Mouse (Mus musculus): Measurements from ENCODE around the gene Dbn1.

The Dbn1 gene

DNA sequence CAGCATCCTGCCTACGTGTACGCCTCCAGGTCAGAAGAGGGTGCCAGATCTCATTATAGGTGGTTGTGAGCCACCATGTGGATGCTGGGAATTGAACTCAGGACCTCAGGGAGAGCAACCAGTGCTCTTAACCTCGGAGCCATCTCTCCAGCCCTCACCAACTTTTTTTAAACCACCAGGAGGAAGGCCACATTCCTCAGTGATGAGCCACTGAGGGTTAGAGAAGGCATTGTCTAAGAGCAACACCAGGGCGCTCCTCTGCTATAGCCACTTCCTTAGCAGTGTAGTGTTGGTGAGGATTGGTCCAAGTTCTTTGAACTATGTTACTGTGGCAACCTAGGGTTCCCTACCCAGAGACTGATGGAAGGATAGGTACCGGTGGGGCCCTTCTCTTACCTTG lies 12.2 kb downstream of the Dbn1 start:
- no peak for DNase-seq

DNA sequence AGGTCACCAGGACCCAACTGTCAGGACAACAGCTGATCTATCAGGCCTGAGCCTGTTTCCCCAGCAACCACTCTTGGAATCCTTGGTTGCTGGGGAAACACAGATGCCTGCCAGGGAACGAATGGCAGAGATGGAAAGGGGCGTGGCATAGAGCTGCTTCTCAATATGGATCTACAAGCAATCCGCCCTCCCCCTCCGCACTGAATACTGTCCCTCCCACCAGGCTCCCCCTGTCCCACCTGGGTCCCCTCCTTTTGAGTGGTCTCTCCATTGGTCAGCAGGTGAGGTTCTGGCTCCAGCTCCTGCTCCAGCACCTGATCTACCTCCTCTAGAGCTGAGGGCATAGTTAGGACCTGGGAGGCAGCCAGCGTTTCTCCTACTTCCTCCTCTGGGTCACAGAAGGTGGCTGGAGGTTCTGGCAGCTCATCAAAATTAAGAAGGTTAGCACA lies 13.3 kb downstream of the Dbn1 start:
- DNase-seq, result no peak

DNA sequence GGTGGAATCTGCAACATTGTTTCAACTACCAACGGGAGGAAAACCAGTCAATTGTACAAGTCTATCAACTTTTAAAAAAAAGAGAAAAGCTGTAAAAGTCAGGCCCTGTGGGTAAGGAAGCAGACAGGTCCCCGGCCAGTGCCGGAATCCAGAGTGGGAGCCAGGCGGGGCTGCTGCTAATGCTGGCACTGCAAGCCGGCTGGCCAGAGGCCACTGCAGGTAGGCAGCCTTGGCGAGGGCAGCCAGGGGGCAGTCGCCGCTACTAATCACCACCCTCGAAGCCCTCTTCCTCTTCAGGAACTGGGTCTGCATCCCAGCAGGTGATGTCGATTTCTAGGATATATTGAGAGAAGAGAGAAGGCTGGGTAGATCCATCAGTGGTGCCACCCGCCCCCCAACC lies 13.9 kb downstream of the Dbn1 start:
- no peak for DNase-seq

DNA sequence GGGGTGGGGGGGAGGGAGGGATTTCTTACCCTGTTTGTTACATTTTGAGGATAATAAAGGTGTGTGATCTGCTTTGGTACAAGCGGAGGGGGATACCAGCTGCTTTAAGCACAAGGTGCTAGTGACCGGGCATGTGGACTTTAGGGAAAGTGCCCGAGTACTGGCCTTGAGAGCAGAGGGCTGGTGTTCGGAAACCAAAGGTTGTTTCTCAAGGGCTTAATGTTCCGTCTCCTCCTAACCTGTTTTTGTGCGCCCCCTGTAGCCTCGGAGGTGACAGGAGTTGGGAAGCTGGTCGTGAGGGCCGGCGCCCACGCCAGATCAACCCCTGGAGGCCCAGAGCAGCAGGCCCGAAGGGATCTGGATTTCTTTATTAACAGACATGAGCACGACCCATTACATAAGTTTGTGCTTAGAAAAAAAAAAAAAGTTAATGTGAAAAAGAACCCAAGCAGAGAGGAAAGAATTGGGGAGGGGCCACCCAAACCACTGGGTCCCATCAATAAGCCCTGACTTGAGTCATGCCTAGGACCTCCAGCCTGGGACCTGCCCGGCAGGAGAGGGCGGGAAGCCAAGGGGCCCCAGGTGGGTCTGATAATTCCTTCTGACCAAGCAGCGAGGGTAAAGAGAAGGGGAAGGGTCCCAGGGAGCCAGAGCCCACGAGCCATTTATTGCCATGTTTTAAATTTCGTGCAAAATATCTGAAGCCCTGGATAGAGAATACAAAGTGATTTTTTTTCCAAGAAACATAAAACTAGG lies 14.7 kb downstream of the Dbn1 start:
- DNase-seq, result no peak

DNA sequence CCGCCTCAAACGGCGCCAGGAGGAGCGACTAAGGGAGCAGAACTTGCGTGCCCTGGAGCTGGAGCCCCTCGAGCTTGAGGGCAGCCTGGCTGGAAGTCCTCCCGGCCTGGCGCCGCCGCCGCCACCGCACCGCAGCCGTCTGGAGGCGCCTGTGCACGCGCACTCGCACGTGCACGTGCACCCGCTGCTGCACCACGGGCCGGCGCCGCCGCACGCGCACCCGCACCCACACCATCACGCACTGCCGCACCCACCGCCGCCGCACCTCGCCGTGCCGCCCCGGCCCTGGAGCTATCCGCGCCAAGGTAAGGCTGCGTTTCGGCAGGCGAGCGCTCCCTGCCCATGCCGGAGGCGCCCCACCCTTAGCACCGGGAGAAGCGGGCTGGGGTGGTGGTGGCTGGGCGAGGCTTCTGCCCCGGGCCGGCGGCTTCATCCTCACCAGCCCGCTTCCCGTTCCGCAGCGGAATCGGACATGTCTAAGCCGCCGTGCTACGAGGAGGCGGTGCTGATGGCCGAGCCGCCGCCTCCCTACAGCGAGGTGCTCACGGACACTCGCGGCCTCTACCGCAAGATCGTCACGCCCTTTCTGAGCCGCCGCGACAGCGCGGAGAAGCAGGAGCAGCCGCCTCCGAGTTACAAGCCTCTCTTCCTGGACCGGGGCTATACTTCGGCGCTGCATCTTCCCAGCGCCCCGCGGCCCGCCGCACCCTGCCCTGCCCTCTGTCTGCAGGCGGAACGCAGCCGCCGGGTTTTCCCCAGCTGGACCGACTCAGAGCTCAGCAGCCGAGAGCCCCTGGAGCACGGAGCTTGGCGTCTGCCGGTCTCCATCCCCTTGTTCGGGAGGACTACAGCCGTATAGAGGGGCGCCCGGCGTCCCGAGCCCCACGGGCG lies 15.5 kb downstream of the Dbn1 start:
- peak; percentile 60 for DNase-seq

DNA sequence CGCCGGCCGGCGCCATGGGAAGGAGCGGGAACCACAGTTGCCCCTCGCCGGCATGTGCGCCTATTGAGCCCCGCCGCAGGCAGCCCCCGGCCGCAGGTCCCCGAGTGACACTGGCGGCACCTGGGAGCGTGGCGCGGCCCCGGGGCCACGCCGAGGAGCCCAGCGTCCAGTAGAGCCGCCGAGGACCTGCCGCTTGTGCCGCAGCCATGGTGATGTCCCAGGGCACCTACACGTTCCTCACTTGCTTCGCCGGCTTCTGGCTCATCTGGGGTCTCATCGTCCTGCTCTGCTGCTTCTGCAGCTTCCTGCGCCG lies 16.1 kb downstream of the Dbn1 start:
- DNase-seq, result no peak

DNA sequence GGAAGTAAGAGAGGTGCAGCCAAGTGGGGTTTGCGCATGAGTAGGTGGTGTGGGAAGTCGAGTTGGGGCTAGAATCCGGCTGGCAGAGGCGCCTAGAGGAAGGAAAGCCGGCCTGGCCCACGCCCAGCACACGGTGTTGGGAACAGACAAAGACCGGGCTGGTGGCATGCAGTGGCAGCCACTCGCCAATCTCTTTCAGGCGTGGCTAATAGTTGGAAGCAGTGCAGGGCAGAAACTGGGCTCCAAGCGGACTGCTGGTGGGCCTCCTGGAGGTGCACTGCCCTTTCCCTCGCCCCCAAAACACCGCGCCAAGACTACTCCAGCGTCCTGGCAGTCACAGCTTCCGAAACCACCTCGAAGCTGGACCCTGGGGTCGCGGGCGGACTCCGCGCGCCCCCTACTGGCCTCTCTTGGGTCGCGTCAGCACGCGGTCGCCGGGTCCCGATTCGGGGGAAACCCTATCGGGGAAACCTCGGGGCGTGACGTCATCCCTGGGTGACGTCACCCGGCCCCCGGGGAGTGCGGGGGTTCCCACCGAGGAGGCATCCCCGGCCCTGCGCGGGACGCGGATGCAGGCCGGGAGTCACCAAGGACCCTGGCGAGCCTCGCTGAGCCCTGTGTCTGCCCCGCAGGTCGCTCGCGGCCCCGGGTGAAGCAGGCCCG lies 16.6 kb downstream of the Dbn1 start:
- DNase-seq, result peak; percentile 89

DNA sequence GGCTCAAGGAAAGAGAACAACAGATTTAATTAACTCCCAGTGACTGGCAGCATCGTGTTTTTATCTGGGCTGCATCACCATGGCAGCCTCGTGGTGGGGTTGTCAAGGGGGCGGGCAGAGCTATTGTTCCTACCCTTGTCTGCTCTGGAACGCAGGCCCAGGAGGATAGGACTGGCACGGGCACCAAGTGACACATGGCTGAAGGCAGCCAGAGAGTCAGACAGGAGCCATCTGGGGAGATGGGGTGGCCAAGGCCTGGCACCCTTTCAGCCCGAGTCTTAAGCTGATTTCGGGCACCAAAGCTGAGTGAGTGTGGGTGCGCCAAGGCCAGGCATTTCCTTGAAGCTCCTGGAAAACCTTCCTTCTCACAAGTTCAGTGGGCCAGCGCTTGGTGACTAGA lies 17.5 kb downstream of the Dbn1 start:
- no peak for DNase-seq

DNA sequence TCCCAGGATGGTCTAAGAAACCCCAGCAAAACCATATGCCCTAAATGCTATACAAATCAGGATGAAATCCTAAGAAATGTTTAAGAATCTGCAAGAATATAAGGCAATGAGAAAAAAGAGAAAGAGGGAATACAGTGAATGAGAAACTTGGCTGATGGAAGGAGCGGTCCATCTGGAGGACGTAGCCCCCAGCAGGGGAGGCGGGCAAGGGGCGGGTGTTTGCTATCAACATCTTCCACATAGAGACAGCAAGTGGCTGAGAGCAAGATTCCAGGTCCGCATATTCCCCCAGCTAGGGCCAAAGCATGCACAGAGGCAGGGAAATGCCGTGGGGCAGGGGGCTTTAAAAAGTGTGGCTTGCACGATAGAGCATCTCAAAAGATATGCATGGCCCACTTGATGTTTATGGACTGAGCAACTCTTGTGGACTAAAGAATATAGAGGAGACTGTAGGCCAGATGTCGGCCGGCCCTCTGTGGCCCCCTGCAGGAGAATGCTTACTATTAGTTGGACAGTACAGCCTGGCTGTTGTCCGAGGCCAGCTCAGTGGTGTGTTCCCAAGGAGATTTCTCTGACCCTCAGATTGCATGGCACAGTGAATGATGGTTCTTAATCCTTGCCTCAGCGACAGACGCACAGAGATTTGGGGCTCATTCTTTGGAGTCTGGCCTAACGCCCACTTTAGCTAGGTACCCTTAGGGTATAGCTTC lies 18.9 kb downstream of the Dbn1 start:
- peak; percentile 67 for DNase-seq

DNA sequence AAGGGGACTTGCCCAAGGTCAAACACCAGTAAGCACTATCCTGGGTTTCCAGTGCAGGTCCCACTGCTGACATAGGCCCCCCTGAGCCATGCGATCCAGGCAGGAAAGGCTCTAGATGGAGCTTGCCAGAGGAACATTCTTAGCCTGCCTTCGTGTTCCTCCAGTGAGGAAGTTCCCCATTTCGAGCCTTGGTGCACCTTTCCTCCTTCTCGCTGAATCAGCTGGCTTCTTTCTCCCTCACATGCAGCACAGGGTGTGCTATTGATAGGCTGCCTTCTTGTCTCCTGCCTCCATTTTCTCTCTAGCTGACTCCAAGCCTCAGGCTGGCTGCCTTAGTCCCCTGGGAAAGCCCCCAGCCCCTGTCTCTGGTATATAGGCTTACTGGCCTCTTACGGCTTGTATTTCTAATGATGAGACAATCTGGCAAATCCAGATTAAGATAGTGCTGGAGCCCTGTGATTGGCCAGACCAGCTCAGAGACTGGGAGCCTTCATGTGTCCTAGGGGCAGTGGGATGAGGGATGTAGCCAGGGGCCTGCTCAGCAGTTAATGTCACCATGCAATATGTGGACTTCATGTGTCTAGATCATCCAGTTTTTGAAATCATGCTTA lies 22.0 kb downstream of the Dbn1 start:
- DNase-seq, result no peak

DNA sequence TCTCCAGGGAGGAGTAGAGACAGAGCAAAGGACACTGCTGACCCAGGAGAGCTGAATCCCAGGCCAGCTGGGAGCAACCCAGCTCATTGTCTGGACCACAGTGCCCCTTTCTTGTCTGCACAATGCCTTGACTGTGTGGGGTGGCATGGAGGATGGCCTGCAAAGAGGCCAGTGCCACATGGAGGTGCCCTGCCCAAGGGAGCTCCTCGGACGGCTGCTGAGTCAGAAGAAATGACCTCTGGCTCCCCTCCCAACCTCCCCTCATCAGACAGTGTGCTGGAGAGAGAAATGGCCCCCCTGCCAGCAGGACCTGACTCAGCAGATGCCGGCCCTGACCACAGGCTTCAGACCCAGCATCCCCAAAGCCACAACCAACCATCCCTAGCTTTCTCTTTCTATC lies 22.7 kb downstream of the Dbn1 start:
- no peak for DNase-seq

DNA sequence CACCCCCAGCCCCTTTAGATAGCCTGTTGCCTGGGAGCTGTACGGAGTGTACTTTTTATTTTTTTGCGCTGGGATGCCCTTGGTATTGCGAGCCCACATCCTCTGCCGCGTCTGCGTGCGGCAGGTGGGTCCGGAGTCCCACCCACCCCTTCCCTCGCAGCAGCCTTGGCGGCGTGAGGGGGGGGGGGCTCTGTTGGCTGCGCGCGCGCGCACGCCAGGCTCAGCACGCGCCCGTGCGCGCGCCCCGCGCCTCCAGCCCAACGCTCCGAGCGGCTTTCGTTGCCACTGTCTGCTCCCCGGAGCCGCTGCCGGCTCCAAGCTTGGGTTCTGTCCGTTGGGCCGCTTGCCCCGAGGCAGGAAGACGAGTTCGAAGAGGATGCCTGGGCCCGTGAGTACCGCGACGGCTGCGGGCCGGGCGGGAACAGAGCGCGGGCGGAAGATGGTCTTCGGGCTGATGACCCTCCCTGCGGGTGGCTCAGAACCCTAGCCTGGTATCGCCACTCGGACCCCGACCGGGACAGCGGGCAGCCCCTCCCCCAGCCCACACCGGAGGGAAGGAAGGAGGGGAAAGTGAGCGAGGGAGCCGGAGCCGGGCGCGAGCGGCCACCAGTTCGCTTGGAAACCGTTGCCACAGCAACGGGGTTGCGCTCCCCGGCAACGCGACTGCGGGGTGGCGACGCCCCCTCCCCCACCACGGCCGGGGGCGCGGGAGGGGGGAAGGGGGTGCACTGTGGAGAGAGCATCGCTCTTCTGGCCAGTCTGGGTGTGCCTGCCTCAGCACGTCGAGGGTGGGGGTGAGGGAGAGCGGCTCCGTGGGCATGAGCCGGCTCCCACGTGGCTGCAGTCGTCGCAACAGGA lies 23.7 kb downstream of the Dbn1 start, which contains the start of gene Prr7:
Gene Prr7, plus strand, starts transcription at position 241 of the 858 bp plus-strand sequence.
- DNase-seq, result no peak

DNA sequence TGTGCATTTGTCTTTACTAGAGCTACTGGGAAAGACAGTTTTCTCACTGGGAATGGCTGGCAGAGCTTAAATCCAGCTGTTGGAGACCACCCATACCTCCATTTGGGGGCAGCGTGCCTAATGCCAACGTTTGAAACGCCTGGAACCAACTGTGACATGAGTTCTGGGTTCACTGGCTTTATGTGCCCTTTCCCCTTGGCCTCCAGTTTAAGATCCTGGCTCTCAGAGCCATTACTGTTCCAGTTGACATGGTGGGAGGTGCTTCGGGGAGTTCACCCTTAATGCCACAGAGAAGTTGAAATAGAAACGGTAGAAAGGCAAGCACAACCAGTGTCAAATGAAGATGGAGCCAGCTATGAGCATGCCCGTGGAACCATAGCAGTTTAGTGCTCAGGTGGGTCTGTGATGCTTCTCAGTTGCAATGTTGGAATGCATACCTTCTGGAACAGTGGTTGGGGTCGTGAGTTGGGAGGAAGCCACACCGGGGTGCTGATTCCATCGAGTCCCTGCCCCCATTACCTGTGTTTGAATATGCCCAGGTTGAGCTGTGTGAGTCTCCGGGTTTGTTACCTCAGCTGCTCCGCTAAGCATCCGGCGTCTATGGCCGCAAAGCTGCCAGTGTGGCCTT lies 24.4 kb downstream of the Dbn1 start:
- no peak for DNase-seq

DNA sequence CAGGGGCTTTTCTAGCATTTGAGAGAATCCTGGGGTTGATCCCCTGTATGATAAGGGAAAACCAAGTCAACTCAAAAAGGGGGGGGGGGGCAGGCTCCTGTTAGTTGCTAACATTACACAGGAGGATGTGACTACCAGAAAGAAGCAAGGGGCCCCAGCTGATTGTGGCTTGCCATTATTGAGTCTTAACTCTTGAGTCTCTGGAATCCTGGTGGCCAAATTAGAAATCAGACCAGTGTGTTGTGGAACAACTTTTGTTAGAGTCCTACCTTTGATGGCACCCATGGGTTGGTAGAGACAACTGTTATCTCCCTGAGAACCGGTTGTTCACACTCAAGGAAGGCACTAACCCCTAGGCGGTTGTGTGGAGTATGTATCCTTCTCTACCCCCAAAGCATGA lies 24.9 kb downstream of the Dbn1 start:
- no peak for DNase-seq

DNA sequence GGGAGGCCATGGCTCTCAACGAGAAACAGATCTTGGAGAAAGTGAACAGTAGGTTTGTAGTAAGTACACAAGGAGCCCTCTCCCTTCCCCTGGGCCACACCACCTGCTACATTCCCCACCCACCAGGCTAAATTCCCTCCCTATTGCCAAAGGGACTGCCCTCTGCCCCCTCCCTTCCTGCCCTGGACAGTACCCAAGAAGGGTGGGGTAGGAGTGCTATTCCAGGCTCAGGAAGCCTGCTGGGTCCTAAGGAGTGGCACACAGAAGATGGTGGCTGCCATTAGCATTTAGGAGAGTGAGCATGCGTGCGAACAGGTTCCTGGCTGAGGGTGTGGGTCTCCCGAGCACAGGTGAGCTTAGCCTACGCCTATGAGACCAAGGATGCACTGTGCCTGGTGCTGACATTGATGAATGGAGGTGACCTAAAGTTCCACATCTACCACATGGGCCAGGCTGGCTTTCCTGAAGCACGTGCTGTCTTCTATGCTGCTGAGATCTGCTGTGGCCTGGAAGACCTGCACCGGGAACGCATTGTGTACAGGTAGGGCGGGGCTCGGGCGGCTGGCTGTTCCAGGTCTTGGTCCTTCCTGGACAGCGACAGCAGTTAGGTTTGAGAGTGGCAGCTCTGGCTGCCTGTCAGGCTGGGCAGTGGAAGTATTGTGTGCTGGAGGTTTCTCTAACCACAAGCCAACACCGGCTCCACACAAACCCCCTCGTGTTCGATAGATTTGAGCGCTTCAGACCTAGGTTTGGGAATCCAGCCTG lies 35.9 kb downstream of the Dbn1 start:
- peak; percentile 52 for DNase-seq

DNA sequence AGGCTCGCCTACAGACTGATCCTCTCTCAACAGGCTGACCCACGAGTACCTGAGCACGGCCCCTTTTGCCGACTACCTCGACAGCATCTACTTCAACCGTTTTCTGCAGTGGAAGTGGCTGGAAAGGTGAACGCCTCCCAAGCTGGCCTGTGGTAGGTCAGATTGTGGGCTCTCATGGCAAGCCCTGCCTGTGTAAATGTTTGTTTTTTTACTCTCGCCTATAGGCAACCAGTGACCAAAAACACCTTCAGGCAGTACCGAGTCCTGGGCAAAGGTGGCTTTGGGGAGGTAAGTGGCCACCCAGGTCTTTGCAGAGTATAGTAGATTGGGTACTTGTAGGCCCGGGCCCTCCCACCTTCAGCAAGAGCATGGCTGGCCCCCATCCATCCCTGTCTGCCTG lies 36.6 kb downstream of the Dbn1 start:
- DNase-seq, result no peak

DNA sequence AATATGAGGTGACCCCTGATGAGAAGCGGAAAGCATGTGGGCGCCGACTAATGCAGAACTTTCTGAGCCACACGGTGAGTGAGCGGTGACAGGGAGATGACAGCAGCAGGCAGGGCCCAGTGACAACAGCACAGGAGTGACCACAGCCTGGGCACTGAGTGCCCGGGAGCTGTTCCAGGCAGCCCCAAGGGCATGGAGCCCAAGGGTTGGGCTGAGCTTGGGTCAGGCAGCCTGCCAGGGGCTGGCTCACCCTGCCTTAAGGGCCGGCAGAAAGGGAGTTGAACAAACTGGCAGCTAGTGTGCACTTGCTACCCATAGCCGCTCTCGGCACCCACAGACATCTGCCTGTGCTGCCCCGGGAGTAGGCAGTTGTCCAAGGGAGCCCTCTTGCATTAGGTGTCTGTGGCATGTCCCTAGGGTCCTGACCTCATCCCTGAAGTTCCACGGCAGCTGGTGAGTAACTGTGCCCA lies 37.4 kb downstream of the Dbn1 start:
- peak; percentile 49 for DNase-seq

DNA sequence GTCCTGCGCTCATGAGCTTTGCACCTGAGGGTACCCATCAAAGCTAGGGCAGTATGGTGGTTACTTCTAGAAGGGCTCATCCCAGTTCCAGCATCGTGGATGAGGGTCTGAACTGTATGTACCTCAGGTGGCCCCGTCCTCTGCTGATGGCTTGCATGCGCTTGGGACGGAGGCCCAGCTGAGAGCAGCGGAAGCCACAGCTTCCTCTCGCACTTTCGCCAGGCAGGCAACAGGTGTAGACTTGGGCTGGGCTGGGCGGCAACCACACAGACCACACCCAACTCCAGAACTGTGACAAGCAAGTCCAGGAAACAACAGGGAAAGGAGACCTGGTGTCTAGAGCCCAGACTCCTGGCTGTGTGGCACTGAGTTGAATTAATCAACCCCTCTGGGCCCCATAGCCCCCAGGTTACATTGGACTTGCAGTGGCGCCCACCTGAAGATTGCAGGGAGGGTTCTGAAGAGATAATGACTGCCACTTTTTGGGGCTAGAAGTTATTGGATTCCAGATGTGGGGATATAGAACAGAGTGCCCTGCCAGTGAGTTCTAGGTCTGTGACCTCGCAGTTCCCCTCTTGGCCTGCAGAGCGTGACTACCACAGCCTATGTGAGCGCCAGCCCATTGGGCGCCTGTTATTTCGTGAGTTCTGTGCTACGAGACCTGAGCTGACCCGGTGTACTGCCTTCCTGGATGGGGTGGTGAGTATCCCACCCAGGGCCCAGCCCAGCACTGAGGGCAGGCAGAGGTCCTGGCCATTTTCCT lies 38.1 kb downstream of the Dbn1 start:
- no peak for DNase-seq

DNA sequence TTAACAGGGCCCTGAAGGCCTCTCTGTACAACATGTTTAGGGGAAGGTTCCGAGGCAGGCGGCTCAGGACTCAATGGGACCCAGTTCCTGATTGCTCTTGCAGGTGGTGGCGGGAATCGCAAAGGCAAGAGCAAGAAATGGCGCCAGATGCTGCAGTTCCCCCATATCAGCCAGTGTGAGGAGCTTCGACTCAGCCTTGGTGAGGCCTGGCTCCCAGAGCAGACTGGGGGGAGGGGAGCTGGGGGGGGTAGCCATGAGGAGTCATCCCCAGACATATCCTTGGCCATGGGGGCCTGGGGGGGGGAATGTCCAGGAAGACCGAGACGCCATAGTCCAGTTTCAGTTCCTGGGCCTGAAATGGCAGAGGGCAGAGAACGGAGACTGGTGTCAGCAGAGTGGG lies 38.7 kb downstream of the Dbn1 start:
- no peak for DNase-seq

All from lung, postnatal 14 days (tissue).